Mouse (Mus musculus): ENCODE measurements around the gene Tcf7l2. TPM values are rescaled to one million over a fixed set of nuclear protein-coding genes. Genes with fewer than 3 reads are reported as not detected.

Gene Tcf7l2
- polyA plus RNA-seq, 1 experiment from 2014 or later: 150 TPM

DNA sequence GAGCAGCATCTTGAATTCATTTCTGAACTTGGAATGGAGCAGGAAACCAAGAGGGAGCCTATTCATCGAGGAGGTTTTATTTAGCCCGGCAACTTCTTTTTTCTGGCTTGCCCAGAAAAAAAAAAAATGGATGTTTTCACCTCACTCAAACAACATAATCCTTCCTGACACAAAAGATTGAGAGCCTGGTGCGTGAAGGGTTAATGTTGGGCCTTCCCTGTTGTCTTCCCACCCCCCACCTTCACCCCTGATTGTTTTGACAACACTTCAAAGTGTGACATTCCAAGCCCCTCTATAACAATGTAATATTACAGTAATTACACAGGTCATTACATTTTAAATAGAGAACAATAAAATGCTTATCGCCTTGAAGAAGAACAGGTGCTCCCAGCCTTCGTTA lies 4.6 kb downstream of the Tcf7l2 start:
- H3K4me1 ChIP-seq (replicated peaks; ENCODE audit: control insufficient read depth, insufficient read depth, low read length): peaks cover 46% of the 10 kb centered on the region
- 5% methylated on average over 5 of the region's 5 CpGs for WGBS
- DNase-seq (ENCODE audit: low spot score) (no peak), ATAC-seq (replicated peaks; ENCODE audit: low FRiP score) (no peak)
- no peaks in the 10 kb centered on the region for H3K36me3 ChIP-seq (ENCODE audit: control insufficient read depth, insufficient read depth, low read length)
- no peak overlapping the region for H3K9ac ChIP-seq (ENCODE audit: low read length)
- H3K27me3 ChIP-seq (ENCODE audit: control insufficient read depth, insufficient read depth, low read length): no peaks in the 10 kb centered on the region
- no peak overlapping the region for H3K27ac ChIP-seq (ENCODE audit: low read depth, low read length)
- no peak overlapping the region for H3K4me3 ChIP-seq (ENCODE audit: low read depth, low read length)
- H3K9me3 ChIP-seq (ENCODE audit: control insufficient read depth, low read length): no peaks in the 10 kb centered on the region
- peak overlapping the region; percentile 32; the same call in 1 of the 2 replicates for H3K4me2 ChIP-seq (ENCODE audit: low read depth, low read length, severe bottlenecking)

DNA sequence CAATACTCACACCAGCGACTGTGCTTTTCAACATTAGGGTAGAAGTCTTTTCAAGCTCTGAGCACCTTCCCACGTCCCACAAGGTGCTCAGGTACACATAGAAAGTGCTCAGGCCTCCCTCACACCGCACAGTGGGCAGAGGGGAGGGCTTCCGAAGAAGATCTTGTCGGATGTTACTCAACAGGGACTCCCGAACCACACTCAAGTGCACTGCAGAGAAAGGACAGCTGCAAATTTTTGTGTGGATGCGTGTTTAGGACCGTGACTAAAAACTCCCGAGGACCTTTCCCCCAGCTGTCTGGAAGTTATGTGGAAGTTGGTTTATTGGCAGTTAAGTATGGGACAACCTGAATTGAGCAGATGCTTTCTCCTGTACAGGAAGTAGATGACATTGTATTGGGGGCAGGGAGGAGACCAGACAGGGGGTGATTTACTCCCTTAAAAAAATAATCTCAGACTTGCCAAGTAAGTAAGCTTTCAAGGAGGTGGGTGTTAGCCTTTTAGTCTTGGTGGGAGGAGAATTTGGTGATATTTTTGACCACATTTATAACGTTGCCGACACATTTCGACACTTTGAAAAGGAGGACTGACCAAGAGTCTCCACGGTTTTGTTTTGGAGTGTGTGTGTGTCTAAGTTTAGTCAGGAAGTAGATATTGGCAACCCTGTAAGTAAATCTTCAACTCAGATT lies 5.8 kb downstream of the Tcf7l2 start:
- no peak overlapping the region for H3K4me3 ChIP-seq (ENCODE audit: low read depth, low read length)
- peaks cover 51% of the 10 kb centered on the region for H3K4me1 ChIP-seq (replicated peaks; ENCODE audit: control insufficient read depth, insufficient read depth, low read length)
- H3K27ac ChIP-seq (ENCODE audit: low read depth, low read length): no peak overlapping the region
- H3K9ac ChIP-seq (ENCODE audit: low read length): peak overlapping the region; percentile 3; the same call in 1 of the 2 replicates
- H3K27me3 ChIP-seq (ENCODE audit: control insufficient read depth, insufficient read depth, low read length): no peaks in the 10 kb centered on the region
- peak overlapping the region; percentile 40 for H3K4me2 ChIP-seq (ENCODE audit: low read depth, low read length, severe bottlenecking)
- DNase-seq (ENCODE audit: low spot score) (no peak), ATAC-seq (replicated peaks; ENCODE audit: low FRiP score) (no peak)
- no peaks in the 10 kb centered on the region for H3K36me3 ChIP-seq (ENCODE audit: control insufficient read depth, insufficient read depth, low read length)
- no peaks in the 10 kb centered on the region for H3K9me3 ChIP-seq (ENCODE audit: control insufficient read depth, low read length)
- 22% methylated on average over 13 of the region's 13 CpGs for WGBS

DNA sequence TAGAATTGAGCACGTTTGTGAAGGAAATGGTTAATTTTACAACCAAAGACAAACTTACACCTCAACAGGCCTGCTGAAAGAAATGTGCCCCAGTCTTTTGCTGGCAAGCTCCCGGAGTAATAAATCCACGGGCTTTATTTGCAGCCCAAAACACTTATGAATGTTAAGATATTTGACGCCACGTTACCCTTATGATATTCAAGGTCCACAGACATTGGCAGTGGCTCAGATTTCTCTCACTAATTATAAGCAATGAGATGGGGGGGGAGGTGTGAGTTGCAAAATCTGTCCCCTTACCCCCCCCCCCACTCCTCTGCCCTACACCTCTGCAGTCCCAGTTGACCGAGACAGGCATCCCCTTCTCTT lies 6.3 kb downstream of the Tcf7l2 start:
- 0 out of 2 replicates have a peak overlapping the region, but pooled peaks have one; percentile 44 for H3K9ac ChIP-seq (ENCODE audit: low read length)
- 13% methylated on average over 6 of the region's 6 CpGs for WGBS
- H3K4me3 ChIP-seq (ENCODE audit: low read depth, low read length): no peak overlapping the region

DNA sequence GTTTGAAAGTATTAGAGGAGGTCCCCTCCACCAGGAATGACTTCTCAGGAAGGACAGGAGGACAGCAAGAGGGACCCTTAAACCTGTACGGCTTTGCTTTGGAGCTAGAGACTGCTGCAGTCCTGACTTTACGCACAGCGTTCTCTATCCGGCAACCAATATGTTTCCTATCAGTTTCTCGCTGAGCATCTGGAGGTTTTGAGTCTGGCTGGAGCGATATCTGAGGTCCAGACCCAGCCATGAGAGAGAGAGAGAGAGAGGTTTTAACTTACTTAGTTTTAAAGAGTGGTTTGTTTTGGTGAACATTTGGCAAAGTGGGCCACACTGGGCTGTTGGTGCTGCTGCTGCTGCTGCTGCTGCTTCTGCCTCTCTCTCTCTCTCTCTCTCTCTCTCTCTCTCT lies 7.2 kb downstream of the Tcf7l2 start:
- no peak for DNase-seq (ENCODE audit: low spot score)
- Histone ChIP-seq H3K9me3 (ENCODE audit: control insufficient read depth, low read length) (no peaks in the 10 kb centered on the region), H3K27ac (ENCODE audit: low read depth, low read length) (no peak overlapping the region), H3K36me3 (ENCODE audit: control insufficient read depth, insufficient read depth, low read length) (no peaks in the 10 kb centered on the region), H3K4me2 (ENCODE audit: low read depth, low read length, severe bottlenecking) (peak overlapping the region; percentile 40; the same call in 1 of the 2 replicates), H3K4me3 (ENCODE audit: low read depth, low read length) (0 out of 2 replicates have a peak overlapping the region, but pooled peaks have one; percentile 10), H3K27me3 (ENCODE audit: control insufficient read depth, insufficient read depth, low read length) (no peaks in the 10 kb centered on the region), H3K9ac (ENCODE audit: low read length) (peak overlapping the region; percentile 44; the same call in 1 of the 2 replicates), H3K4me1 (replicated peaks; ENCODE audit: control insufficient read depth, insufficient read depth, low read length) (peaks cover 55% of the 10 kb centered on the region)
- WGBS: 15% methylated on average over 6 of the region's 6 CpGs
- no peak for ATAC-seq (replicated peaks; ENCODE audit: low FRiP score)

More for the DNA sequence above, 6.3 kb downstream of the Tcf7l2 start:
- Histone ChIP-seq H3K4me1 (replicated peaks; ENCODE audit: control insufficient read depth, insufficient read depth, low read length) (peaks cover 53% of the 10 kb centered on the region), H3K9me3 (ENCODE audit: control insufficient read depth, low read length) (no peaks in the 10 kb centered on the region), H3K27me3 (ENCODE audit: control insufficient read depth, insufficient read depth, low read length) (no peaks in the 10 kb centered on the region), H3K36me3 (ENCODE audit: control insufficient read depth, insufficient read depth, low read length) (no peaks in the 10 kb centered on the region), H3K27ac (ENCODE audit: low read depth, low read length) (no peak overlapping the region), H3K4me2 (ENCODE audit: low read depth, low read length, severe bottlenecking) (peak overlapping the region; percentile 40)
- no peak for ATAC-seq (replicated peaks; ENCODE audit: low FRiP score)
- no peak for DNase-seq (ENCODE audit: low spot score)

DNA sequence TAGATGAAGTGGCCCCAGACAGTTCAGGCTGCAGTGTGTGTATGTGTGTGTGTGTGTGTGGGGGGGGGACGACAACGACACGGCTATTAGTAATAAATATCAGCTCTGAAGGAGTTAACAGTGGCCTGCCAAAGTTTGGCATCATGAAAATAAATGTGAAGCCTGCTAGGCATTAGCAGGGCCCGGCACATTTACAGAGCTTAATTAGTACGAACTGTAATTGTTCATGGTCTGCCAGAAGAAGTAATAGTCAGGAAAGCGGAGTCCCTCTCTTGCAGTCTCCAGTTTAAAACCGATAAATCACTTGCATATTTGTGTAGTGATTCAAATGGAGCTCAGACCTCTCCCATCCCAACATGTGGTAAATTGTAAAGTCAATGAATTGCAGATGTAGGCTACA lies 7.9 kb downstream of the Tcf7l2 start:
- Histone ChIP-seq H3K36me3 (ENCODE audit: control insufficient read depth, insufficient read depth, low read length) (no peaks in the 10 kb centered on the region), H3K27ac (ENCODE audit: low read depth, low read length) (no peak overlapping the region), H3K4me3 (ENCODE audit: low read depth, low read length) (no peak overlapping the region), H3K9me3 (ENCODE audit: control insufficient read depth, low read length) (no peaks in the 10 kb centered on the region), H3K4me1 (replicated peaks; ENCODE audit: control insufficient read depth, insufficient read depth, low read length) (peaks cover 55% of the 10 kb centered on the region), H3K27me3 (ENCODE audit: control insufficient read depth, insufficient read depth, low read length) (no peaks in the 10 kb centered on the region), H3K9ac (ENCODE audit: low read length) (peak overlapping the region; percentile 14; the same call in 1 of the 2 replicates), H3K4me2 (ENCODE audit: low read depth, low read length, severe bottlenecking) (peak overlapping the region; percentile 34)
- no peak for DNase-seq (ENCODE audit: low spot score)
- WGBS: 19% methylated on average over 7 of the region's 7 CpGs
- ATAC-seq (replicated peaks; ENCODE audit: low FRiP score): 0 out of 2 replicates have a peak, but pooled peaks have one; percentile 15

DNA sequence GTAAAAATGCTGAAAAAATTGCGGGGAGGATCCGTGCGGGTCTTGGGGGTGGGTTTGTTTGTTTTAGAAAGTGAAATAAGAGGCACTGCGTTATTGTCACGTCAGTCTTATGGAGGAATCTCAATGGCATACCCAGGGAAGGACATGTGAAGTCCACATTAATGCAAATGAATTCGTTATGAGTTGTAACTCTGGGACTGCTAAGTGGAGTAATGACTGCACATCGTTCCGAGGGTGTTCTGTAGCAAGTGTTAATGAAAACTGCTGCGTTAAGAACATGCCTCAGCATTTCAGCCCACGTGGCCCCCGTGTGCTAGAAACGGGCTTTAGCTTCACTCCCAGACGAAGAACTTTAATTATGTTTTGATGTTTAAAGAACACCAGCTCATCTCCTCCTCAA lies 8.4 kb downstream of the Tcf7l2 start:
- Histone ChIP-seq H3K36me3 (ENCODE audit: control insufficient read depth, insufficient read depth, low read length) (no peaks in the 10 kb centered on the region), H3K4me3 (ENCODE audit: low read depth, low read length) (no peak overlapping the region), H3K4me1 (replicated peaks; ENCODE audit: control insufficient read depth, insufficient read depth, low read length) (peaks cover 53% of the 10 kb centered on the region), H3K27ac (ENCODE audit: low read depth, low read length) (no peak overlapping the region), H3K4me2 (ENCODE audit: low read depth, low read length, severe bottlenecking) (peak overlapping the region; percentile 34; the same call in 1 of the 2 replicates), H3K9me3 (ENCODE audit: control insufficient read depth, low read length) (no peaks in the 10 kb centered on the region), H3K9ac (ENCODE audit: low read length) (no peak overlapping the region; the same call in 1 of the 2 replicates), H3K27me3 (ENCODE audit: control insufficient read depth, insufficient read depth, low read length) (no peaks in the 10 kb centered on the region)
- WGBS: 22% methylated on average over 13 of the region's 13 CpGs
- no peak; the same call in 1 of the 2 replicates for ATAC-seq (replicated peaks; ENCODE audit: low FRiP score)
- no peak for DNase-seq (ENCODE audit: low spot score)

DNA sequence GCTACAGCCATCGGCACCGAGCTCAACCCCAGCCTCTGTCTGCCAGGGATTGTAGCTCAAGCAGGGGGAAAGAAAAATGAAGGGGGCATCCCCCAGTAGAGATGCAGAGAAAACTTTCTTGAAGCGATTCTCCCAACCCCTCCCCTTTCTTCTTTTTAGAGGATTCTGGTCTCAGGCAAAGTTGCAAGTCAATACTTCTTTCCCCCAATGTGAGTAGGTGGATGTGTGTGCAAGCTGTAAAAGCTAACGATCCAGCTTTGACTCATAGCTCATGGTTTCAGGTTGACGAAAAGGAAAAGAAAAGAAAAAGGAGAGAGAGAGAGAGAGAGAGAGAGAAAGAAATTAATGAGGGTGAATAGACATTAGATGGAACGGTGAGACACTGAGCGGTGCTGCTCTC lies 8.8 kb downstream of the Tcf7l2 start:
- no peak overlapping the region for H3K4me3 ChIP-seq (ENCODE audit: low read depth, low read length)
- H3K27me3 ChIP-seq (ENCODE audit: control insufficient read depth, insufficient read depth, low read length): no peaks in the 10 kb centered on the region
- H3K27ac ChIP-seq (ENCODE audit: low read depth, low read length): no peak overlapping the region
- H3K4me1 ChIP-seq (replicated peaks; ENCODE audit: control insufficient read depth, insufficient read depth, low read length): peaks cover 50% of the 10 kb centered on the region
- no peak for DNase-seq (ENCODE audit: low spot score)
- H3K9me3 ChIP-seq (ENCODE audit: control insufficient read depth, low read length): no peaks in the 10 kb centered on the region
- H3K9ac ChIP-seq (ENCODE audit: low read length): no peak overlapping the region; the same call in 1 of the 2 replicates
- WGBS: 29% methylated on average over 7 of the region's 7 CpGs
- no peaks in the 10 kb centered on the region for H3K36me3 ChIP-seq (ENCODE audit: control insufficient read depth, insufficient read depth, low read length)
- no peak overlapping the region; the same call in 1 of the 2 replicates for H3K4me2 ChIP-seq (ENCODE audit: low read depth, low read length, severe bottlenecking)
- ATAC-seq (replicated peaks; ENCODE audit: low FRiP score): no peak

DNA sequence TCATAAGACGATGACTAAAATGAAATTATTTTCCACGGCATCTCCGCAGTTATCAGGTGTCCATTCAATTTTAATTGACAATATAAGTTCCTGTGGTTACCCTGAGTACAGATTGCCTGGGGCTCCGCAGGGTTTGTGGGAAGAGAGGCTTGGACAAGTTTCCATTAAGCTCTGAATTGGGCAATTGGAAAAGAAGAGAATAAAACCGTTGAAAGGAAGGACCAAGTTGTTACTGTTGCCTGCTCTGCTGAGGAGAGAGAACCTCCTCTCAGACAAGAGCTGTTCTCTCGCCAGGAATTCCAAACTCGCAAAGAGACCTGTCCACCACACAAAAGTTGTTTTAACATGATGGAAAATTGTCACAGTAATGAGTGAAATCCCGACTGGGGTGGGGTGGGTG lies 11.2 kb downstream of the Tcf7l2 start:
- H3K9me3 ChIP-seq (ENCODE audit: control insufficient read depth, low read length): no peaks in the 10 kb centered on the region
- peaks cover 36% of the 10 kb centered on the region for H3K4me1 ChIP-seq (replicated peaks; ENCODE audit: control insufficient read depth, insufficient read depth, low read length)
- H3K4me2 ChIP-seq (ENCODE audit: low read depth, low read length, severe bottlenecking): no peak overlapping the region
- 40% methylated on average over 8 of the region's 8 CpGs for WGBS
- H3K27me3 ChIP-seq (ENCODE audit: control insufficient read depth, insufficient read depth, low read length): no peaks in the 10 kb centered on the region
- no peak overlapping the region for H3K9ac ChIP-seq (ENCODE audit: low read length)
- ATAC-seq (replicated peaks; ENCODE audit: low FRiP score) (no peak), DNase-seq (ENCODE audit: low spot score) (no peak)
- H3K36me3 ChIP-seq (ENCODE audit: control insufficient read depth, insufficient read depth, low read length): no peaks in the 10 kb centered on the region
- no peak overlapping the region for H3K4me3 ChIP-seq (ENCODE audit: low read depth, low read length)
- H3K27ac ChIP-seq (ENCODE audit: low read depth, low read length): no peak overlapping the region

DNA sequence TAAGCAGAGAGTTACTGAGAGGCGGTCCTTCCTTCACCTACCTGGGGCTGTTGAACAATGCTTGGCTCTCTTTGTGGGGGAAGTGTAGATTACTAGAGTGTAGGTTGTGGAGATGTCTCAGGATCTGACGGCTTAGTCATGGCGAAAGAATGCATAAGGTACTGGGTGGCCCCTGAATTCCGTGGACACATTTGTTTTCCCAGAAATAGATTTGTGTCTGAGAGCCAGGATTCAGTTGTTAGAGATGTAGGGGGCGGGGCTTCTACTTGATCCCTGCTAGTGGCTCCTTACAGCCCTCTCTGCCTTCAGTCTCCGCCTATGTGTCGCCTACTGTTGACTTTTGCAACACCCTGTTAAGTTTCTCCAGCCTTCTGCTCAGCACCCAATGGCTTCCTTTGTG lies 12.7 kb downstream of the Tcf7l2 start:
- H3K27me3 ChIP-seq (ENCODE audit: control insufficient read depth, insufficient read depth, low read length): no peaks in the 10 kb centered on the region
- H3K4me2 ChIP-seq (ENCODE audit: low read depth, low read length, severe bottlenecking): no peak overlapping the region
- H3K36me3 ChIP-seq (ENCODE audit: control insufficient read depth, insufficient read depth, low read length): no peaks in the 10 kb centered on the region
- H3K4me3 ChIP-seq (ENCODE audit: low read depth, low read length): no peak overlapping the region
- ATAC-seq (replicated peaks; ENCODE audit: low FRiP score): no peak
- WGBS: 76% methylated on average over 7 of the region's 7 CpGs
- DNase-seq (ENCODE audit: low spot score): no peak
- peaks cover 24% of the 10 kb centered on the region for H3K4me1 ChIP-seq (replicated peaks; ENCODE audit: control insufficient read depth, insufficient read depth, low read length)
- H3K9me3 ChIP-seq (ENCODE audit: control insufficient read depth, low read length): no peaks in the 10 kb centered on the region
- H3K9ac ChIP-seq (ENCODE audit: low read length): no peak overlapping the region
- H3K27ac ChIP-seq (ENCODE audit: low read depth, low read length): no peak overlapping the region

All from forebrain, embryonic 11.5 days (tissue).